Mouse (Mus musculus) thymus, postnatal 36 days (tissue): ENCODE measurements around the gene Gm5741.
A peak's percentile ranks its signal among the peaks of the same experiment; 100 is the strongest.

Experiments
- DNase-seq, 2 experiments: peaks; one replicate each; pipeline ENCODE4 v3.0.0; 2022; ENCODE audit warnings: mixed read lengths in 2 of 2

Gm5741 gene

DNA sequence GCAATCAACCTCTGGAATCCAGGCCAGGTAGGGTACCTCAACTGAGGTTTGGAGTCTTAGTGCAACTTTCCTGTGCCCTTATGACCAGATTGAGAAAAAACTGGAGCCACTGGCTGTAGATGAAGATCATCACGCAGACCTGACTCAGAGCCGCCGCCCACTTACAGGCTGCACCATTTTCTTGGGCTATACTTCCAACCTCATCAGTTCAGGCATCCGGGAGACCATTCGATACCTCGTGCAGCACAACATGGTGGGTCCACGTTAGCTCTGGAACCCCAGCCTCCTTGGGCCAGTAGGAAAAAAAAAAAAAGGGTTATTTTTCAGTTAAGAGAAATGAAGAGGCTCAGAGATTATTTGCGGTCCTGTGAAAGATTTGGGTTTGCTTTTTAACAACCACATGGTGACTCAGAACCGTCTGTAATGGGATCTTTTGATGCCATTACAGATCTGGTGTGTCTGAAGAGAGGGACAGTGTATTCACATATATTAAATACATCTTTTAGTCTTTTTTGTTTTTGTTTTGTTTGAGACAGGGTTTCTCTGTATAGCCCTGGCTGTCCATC lies 4.7 kb upstream of the Gm5741 start:
- peak in 1 of 2 experiments; percentile 32 for DNase-seq

DNA sequence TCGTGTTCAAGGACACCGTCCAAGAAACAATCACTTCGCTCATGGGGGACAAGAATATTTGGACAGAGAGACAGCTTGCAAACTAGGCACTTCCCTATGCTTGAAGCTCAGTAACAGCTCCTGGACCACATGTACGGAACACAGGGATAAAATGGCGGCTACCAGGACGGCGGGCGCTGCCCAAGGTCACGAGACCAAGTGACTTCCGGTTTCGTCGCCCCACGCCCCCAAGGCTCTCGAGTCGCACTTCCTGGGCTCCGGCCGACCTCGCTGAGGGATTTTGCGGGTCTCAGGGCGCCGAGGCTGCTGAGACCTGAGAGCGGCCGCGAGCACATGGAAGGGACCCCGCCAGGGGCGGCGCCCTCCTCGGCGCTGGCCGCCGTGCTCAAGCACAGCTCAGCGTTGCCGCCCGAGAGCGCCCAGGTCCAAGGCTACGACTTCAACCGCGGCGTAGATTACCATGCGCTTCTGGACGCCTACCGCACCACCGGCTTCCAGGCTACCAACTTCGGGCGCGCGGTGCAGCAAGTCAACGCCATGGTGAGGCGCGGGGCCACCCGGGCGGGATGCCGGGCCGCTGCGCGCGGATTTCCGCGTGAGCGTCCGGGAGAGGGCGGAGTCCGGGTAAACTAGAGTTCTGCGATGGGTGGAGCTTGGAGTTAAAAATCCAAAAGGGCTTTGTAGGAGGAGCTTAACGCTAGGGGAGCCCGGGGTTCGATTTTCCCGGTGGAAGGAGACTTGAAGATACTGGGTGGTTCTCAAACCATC lies 3.9 kb upstream of the Gm5741 start, which contains the start of gene Dhps:
Gene Dhps, plus strand, starts transcription at position 244 of the 768 bp plus-strand sequence.
- DNase-seq, result peak; percentile 85 to 89

DNA sequence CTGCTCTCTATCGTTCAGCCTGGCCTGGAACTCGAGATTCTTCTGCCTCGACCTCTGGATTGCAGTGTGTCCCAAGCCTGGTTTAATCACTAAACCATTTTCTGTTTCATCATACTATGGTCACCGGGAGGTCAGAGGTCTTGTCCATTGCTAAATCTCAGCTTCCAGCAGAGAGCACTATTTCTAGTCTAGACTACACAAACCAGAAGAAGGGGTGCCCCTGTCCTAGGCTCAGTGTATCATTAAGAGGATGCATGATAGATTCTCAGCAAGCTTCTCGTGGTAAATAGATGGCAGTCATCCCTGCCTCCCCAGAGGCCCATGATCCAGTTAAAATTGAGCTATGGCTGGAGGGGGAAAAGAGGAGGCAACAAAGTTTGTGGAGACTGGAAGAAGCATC lies 3.3 kb upstream of the Gm5741 start:
- DNase-seq, result no peak

DNA sequence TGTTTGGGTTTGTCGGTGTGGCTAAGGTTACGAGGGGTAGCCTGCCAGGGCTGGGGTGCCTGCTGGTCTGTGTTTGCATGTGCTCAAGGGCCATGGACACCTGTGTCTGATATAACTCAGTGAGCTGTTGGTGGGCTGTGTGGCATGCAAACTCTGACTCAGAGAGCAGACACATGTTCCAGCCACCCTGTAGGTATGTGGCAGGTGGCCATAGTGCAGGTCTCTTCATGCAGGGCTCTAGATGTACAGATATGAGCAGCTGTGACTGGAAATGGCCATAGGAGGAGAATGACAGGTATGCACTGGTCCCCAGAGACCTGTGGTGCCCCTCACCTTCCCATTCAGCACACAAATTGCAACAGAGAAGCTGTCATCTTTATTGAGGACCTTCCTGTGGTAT lies 627 bp downstream of the Gm5741 start:
- no peak for DNase-seq

DNA sequence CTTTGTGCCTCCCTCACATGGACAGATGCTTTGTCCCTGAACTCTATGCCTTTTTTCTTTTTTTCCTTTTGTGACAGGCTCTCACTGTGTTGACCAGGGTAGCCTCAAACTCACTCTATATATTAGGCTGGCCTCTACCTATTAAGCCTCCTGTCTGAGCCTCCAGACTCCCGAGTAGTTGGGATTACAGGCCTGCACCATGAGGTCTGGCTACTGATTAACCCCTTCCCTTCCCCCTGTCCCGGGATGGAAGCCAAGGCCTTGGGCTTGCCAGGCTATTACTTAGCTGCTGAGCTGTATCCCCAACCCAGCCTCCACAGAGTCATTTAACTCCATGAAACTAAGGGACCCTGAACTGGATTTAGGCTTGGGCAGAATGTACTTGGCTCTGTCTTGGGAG lies 2.6 kb downstream of the Gm5741 start:
- DNase-seq, result no peak

DNA sequence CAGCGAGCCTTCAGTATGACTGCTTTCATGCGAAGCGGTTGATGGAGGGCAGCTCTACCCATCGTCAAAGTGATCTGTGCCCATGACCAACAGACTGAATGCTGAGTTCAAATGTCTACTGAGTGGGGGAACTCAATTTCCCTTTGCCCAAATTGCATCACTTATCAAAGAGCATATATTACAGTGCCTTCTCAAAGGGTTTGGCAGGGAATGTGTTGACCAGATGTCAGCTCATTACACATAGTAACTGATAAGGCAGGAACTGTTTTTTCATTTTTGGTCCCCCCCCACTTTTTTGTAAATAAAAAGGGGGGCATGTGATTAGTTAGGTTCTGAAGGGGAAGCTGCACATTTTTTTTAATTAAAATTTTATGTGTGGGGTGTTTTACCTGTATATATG lies 5.2 kb downstream of the Gm5741 start:
- no peak for DNase-seq

DNA sequence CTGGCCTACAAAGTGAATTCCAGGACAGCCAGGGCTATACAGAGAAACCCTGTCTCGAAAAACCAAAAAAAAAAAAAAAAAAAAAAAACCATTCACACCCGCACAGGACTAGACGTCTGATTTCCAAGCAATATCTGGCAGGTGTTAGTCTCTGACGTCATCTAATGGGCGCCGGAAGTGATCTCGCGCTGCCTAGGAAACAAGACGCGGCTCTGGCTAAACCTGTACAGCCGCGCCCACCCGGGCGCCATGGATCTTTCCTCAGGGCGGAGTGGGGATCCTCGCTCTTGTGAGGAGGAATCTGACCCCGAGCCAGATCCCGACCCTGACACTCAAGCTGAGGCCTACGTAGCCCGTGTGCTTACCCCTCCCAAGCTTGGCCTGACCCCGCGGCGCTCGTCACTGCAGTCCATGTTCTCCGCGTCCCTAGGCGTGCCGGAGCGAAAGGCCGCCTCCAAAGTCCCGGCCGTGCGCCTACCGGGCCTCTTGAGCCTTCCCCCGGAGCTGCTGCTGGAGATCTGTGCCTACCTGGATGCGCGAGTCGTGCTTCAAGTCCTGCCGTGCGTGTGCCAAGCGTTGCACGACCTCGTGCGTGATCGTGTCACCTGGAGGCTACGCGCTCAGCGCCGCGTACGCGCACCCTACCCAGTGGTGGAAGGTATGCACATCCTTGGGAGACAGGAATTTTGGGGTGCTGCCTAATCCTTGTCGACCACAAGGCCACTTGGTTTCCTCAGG lies 7.7 kb downstream of the Gm5741 start, which contains the start of gene Fbxw9:
Gene Fbxw9, plus strand, starts transcription at position 177 of the 738 bp plus-strand sequence.
- DNase-seq, result peak; percentile 78 to 83

DNA sequence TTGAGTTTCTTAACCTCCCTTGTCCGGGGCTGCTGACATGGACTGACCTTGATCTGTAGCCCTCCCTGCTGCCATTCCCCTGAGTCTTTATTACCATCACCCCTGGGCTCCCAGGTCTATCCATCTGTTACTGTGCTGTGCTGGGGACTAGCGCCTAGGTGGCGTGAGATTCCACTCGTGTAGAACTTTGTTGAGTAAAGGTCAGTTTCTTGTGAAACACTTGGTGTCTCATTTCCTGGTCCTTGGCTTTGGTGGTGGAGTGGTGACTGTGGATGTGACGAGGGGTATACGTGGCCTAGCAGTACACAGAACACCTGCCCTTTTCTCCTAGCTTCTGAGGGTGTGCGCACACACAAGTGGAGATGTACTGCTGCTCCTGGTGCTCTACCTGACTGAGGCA lies 10.4 kb downstream of the Gm5741 start:
- DNase-seq, result no peak

DNA sequence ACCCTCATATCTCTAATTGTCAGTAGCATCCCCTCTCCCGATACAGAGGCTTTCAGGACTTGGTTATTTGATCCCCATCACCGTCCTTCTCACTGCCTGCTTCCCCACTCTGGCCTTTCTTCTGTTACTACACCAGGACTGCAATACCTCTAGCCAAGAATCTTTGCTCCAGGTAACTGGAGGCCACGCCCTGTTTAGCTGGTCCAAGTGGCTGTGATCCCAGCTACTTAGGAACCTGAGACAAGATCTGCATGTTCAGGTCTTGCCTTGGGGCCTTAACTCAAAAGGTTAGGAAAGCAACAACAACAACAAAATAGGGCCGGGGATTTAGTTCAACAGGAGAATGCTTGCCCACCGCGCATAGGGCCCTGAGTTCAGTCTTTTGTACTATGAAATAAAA lies 24.2 kb downstream of the Gm5741 start:
- DNase-seq, result no peak

DNA sequence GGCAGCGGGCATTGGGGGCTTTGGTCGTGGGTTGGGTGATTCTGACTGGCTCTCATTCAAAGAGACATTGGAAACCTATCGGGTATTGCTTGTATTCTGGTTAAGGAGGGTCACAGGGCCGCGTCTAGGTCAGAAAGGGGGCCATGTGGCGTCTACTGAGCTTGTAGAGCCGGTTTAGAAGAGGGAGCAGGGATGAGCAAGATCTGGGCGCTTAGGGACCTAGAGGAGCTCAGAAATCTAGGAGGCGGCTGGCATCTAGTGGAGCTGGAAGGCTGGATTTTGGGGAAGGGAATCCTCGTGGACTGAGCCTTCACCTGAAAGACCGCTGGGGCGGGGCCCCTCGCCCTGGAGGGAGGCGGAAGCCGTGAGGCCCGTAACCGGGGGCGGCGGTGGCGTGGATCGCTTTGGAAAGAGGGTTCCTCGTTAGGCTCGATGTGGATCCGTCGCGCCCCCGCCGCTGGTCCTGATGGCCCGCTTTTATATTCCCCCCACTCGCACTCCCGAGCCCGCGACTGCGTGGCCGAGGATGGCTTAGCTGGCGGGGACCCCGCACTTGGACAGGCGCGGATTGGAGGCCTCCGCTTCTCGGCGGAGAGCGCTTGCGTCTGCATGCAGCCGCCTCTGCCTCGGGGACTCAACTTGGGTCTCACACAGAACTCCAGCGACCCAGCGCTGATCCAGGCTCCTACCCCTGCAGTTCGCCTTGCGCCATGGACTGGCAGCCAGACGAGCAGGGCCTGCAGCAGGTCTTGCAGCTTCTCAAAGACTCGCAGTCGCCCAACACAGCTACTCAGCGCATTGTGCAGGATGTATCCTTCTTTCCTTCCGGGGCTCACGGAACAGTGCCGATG lies 29.9 kb downstream of the Gm5741 start:
- DNase-seq, result peak; percentile 74 to 79

DNA sequence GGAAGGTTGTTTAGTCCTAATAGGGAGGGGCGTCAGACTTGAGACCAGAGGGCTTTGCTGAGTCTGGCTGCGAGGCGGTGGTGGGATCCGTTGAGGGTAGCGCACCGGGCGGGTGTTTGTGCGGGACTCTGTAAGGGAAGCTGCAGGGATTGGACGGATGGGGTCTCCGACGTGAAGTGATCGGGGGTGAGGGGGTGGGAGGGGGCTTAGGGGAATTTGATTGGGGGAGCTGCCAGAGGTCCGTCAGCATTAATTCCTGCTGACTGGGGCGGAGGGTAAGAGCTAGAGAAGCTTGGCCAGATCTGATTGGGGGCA lies 30.5 kb downstream of the Gm5741 start:
- DNase-seq, result no peak

DNA sequence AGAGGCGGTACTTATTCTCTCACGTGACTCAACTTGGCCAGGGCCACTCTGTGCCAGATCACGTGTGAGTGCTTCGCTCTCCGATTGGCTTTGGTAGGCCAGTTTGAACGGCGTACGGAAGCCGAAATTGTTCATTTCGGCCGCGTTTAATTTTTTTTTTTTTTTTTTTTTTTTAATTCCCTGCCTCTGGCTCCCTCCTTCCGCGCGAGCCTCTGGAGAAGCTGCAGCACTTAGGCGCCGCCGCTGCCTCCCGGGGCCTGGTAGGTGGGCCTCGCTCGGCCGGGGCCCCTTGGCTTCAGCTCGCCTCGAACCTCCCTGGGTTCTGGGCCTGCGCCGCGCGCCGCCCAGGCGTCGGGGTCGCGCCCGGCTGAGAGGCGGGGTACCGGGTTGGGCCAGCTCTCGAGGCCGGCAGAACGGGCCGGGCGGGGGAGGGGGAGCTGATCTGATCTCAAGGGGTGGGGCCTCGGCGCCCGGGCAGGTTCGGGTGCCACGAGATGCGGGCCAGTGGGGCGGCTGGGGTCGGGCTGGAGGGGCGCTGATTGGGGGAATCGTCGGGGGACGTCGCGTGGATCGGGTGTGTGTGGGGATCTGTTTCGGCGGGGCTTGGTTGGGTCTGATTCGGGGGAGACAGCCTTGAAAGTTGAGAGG lies 30.9 kb downstream of the Gm5741 start, which contains the start of gene Tnpo2:
Gene Tnpo2, plus strand, starts transcription at position 198 of the 648 bp plus-strand sequence.
- peak; percentile 77 to 88 for DNase-seq

DNA sequence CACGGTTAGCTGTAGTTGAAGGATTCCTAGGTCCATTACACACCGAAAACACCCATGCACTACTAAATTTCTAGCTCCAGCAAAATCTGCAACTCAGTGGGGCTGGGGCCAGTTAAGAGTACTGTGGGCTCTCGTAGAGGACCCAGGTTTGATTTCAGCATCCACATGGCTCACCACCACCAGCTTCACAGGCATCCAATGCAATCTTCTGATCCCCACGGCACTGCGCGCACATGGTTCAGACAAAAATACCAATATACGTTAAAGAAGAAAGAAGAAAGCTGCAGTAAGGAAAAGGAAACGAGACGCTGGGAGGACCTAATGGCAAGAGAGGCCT lies 31.4 kb downstream of the Gm5741 start:
- DNase-seq, result no peak

DNA sequence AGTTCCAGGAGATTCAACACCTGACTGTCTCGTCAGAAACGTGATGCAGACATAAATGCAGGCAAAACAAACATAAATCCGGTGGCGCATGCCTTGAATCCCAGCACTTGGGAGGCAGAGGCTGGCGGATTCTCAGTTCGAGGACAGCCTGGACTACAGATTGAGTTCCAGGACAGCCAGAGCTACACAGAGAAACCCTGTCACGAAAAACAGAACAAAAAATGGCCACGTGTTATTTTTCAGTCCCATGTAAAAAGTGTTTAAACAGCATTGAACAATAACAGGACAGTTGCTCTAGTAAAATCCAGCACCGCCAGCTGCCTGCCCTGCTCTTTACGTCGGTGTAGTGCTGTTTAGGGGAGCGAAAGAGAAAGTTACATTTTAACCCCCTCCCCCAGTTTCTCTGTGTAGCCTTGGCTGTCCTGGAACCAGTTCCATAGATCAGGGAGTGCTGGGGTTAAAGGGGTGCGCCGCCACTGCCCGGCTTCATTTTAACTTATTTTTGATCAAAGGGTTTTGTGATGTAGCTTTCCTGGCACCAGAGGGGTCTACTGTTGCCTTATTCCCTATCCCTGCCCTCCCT lies 32.0 kb downstream of the Gm5741 start:
- DNase-seq, result peak in 1 of 2 experiments; percentile 30

DNA sequence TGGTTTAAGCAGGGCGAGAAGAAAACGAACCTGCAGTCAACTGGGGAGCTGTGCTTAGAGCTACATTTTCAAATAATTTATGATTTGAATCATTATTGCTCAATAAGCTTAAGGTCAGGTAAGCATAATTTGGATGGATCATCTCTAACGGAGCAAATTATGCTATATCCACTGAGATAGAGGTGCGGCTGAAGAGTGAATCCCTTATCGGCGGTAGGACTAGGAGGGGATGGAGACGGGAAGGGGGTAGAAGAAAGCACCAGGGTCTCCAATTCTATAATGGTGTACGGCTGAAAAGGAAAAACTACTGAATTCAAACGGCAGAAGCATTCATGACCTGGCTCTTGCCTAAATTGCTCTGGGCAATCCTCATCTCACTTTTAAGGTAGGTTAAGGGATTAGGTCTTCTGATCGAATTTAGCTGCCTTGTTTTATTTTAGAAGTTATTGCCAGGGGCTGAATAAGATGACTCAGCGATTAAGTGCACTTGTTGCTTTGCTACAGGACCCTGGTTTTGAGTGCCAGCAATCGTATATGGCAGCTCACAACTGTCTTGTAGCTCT lies 32.5 kb downstream of the Gm5741 start:
- DNase-seq, result no peak

DNA sequence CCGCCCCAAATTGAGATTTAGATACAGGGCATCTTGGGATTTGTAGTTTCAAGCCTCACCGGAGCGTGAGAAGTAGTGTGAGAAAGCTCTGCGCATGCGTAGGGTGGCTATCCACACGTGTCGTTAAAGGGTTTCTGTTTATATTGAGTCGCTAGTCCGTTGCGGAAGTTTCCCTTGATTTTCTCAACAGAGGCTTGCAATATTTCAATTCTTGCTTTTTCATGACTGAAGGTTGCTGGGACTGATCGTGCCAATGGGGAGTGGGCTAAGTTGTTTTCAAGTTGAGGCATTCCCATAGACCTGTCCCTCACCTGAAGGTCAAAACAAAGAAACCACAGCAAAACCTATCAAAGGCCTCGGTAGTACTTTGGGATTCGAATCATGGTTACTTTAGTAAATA lies 33.0 kb downstream of the Gm5741 start:
- peak; percentile 75 to 81 for DNase-seq

DNA sequence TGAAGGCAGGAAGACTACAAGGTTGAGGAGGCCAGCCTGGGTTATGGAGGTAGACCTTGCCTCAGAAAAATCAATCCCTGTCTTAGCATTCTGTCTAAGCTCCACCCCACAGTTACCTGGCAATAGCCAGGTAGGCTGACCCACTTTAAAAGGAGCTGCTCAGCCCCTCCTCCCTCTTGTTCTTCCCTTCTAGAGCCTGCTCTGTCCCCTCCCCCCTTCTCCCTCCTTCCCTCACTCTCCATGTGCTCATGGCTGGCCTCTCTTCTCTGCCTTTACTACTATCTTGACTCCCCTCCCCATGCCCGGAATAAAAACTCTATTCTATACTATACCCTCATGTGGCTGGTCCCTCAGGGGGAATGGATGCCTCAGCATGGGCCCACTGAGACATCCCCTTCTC lies 33.9 kb downstream of the Gm5741 start:
- no peak for DNase-seq

DNA sequence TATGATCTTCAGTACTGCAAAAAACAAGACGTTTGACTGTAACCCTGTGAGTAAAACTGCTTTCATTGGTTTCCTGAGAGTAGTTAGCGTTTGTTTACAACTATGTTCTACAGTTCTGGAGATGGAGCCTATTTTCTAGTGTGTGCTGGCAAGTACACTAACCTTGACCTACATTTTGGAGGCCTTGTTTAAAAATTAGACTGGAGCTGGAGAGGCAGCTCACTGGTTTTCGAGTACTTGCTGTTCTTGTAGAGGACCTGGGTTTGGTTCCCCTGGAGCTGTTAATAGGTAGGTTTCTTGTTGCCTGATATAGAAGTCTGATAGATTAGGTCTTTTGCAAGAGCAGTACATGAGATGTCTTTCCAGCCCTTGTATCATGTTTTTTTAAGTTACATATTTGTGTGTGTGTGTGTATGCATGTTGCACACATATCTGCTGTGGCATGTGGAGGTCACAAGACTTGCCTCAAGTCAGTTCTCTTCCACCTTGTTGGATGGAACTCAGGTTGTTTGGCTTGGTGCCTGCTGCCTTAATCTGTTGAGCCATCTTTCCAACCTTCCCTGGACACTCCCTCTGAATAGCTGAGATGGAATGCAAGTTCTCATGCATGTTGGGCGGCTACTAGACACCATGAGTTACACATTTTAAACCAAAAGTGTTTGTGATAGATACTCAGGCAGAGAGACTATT lies 35.0 kb downstream of the Gm5741 start:
- no peak for DNase-seq

DNA sequence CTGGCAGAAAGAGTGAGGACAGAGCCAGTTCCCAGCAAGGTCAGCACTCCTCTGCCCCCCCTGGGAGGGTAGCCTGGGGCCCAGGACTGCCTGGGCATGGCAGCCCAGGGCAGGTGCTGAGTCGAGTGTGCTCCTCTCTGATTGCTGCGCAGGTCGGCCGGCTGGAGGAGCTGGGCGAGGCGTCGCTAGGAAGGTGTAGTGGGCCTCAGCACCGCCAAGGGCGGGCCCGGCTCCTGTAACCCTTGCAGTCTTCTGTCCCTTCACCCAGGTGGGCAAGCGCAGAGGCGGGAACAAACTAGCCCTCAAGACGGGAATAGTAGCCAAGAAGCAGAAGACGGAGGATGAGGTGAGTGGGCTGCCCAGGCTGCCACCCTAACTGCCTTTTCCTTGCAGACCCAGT lies 38.5 kb downstream of the Gm5741 start:
- no peak for DNase-seq

DNA sequence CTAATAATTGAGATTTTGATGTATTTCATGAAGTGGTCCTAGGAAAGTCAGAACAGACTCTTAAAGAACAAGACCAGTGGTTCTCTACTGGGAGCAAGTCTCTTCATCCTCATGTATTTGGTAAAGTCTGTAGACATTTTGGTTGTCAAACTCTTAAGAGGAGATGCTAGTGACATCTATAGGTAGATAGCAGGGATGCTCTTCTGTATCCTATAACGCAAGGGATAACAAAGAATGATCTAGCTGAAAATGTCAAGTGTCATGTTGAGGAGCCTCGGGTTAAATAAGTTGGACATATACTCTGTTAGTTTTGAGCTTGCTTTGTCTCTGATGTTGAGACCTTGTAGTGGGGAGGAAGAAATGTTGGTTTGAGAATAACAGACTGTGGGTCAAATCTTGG lies 39.9 kb downstream of the Gm5741 start:
- no peak for DNase-seq

DNA sequence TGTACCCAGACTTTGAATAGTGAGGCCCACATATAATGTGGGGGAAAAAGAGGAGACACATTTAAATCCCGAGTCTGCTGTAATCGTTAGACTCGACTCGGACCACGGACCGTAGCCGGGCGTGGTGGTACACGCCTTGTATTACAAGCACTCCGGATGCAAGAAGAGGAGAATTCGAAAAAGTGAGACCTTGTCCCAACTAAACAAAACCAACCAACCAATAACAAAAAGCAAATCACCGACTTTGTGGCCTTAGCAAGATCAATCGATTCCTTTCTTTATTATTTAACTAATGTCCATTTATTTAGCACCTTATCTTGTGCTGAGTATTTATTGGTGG lies 40.3 kb downstream of the Gm5741 start:
- DNase-seq, result peak in 1 of 2 experiments; percentile 27
